Mouse (Mus musculus) urinary bladder, postnatal 0 days (tissue): ENCODE measurements around the gene Nt5c1a. TPM values are rescaled to one million over a fixed set of nuclear protein-coding genes. Genes with fewer than 3 reads are reported as not detected.

Experiments used
- polyA plus RNA-seq: library from polyadenylated mRNA; unstranded; fragments of >200 nt; fragmentation: Nextera tagmentation; extraction: Ambion mirVana; gene quantifications from 2 replicates; pipeline ENCODE4 v1.2.1, GENCODE M21; 2015

Gene Nt5c1a
- not detected in 2 replicates for polyA plus RNA-seq

GRCm38 (mm10) chr4:123201186-123202093, at the start of gene Nt5c1a:
Gene Nt5c1a (plus strand): TSS chr4:123201504.

GRCm38 (mm10) chr4:123182328-123183238, 18.7 kb upstream of the Nt5c1a start, which contains the start of gene Hpcal4:
Gene Hpcal4 (plus strand): TSS chr4:123183227.

DNA sequence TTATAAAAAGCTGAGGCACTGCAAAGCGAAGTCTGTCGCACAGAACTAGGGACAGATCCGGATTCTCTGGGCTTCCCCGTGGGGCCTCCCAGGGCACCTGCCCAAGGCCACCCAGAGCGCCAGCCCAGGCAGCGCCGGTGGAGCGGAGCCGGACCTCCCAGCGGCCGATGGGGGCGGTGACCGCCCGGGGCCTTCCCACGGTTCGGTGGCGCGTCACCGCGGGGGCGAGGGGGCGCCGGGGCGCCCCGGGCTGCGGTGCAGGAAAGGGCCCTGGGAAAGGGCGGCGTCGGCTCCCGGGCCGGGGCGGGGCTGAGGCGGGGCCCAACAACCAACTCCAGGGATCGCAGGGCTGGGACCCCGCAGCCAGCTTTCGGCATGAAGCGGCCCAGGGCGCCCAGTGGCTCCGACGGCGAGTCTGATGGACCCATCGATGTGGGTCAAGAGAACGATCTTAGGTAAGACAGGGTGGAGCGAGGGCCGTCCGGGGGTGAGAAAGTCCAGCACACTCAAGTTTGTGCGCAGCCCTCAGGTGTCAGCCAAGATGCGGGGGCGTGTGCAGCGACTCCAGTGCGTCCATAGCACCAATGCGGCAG, 32.3 kb downstream of the Nt5c1a start, which contains the start of gene Heyl:
Heyl (plus strand) TSS at position 65 of the 593 bp plus-strand sequence.

DNA sequence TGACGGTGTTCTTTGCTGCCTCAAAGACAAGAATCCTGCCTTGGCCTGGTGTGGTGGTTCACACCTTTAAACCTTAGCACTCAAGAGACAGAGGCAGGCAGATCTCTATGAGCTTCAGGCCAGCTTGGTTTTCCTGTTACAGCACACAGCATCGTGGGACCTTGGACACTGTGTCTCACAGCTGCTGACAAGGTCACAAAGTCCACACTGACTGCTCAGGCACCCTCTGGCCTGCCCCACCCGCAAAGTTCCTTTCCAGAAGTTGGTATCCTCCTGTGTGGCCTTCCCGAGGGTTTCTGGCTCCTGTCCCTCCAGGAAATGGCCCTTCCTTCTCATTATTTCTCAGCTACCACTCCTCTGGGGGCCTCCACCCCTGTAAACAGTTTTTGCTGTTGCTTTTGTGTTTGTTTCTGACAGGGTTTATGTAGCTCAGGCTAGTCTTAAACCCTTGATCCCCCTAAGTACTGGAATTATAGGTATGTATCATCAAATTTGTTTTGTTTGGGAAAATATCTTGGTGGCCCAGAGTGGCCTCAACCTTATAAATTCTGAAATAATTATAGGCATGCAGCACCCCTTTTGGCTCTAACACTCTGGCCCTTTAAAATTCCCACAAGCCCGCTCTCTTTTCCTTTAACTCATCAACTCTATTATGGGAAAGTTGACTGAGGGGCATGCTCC, 60.6 kb downstream of the Nt5c1a start, which contains the start of gene Pabpc4:
Pabpc4 (plus strand) TSS at position 631 of the 681 bp plus-strand sequence.

Other genes with a start within 250 kb of the Nt5c1a start
- gene Mfsd2a, start 240.3 kb upstream of the Nt5c1a start, polyA plus RNA-seq = 3.5 and 4.8 TPM in 2 replicates
- gene Mycl, start 205.9 kb upstream of the Nt5c1a start, polyA plus RNA-seq = 30.1 and 33.2 TPM in 2 replicates
- gene Trit1, start 184.9 kb upstream of the Nt5c1a start, polyA plus RNA-seq = 13.2 and 13.5 TPM in 2 replicates
- gene Bmp8b, start 96.3 kb upstream of the Nt5c1a start, polyA plus RNA-seq = 0.94 and 1.5 TPM in 2 replicates
- gene Oxct2b, start 85.2 kb upstream of the Nt5c1a start, polyA plus RNA-seq = 0.13 TPM in 1 of 2 replicates, not detected in the other
- 51.4 and 54.7 TPM in 2 replicates for gene Ppie, start 61.6 kb upstream of the Nt5c1a start, polyA plus RNA-seq
- gene Hpcal4, start 18.3 kb upstream of the Nt5c1a start, polyA plus RNA-seq = 0.11 and 0.13 TPM in 2 replicates
- 5.6 and 6.0 TPM in 2 replicates for gene Heyl, start 32.1 kb downstream of the Nt5c1a start, polyA plus RNA-seq
- 18.0 and 22.8 TPM in 2 replicates for gene Pabpc4, start 60.8 kb downstream of the Nt5c1a start, polyA plus RNA-seq
- gene Oxct2a, start 122.1 kb downstream of the Nt5c1a start, polyA plus RNA-seq = not detected in 2 replicates
- gene Bmp8a, start 141.7 kb downstream of the Nt5c1a start, polyA plus RNA-seq = 1.2 and 1.4 TPM in 2 replicates